Mouse (Mus musculus) midbrain, embryonic 11.5 days (tissue): Measurements from ENCODE around the gene Tomm7. TPM values are rescaled to one million over a fixed set of nuclear protein-coding genes. Genes with fewer than 3 reads are reported as not detected.

Experiments used
- ATAC-seq: fragments of 200-750 bp; cut with Nextera tagmentation; 2 replicates; pipeline ENCODE4 v1.8.0; 2017; ENCODE audit warnings: moderate TSS enrichment, moderate library complexity; ENCODE audit not compliant: low FRiP score
- DNase-seq: peaks from one replicate; pipeline ENCODE4 v3.0.0; 2015; ENCODE audit warnings: low spot score; ENCODE audit errors: missing footprints
- H3K27ac ChIP-seq: fragments of 300-500 bp; sonication (generic); 2 replicates; pipeline ENCODE4 v1.5.1; 2014; ENCODE audit warnings: low read depth, low read length
- H3K27me3 ChIP-seq: fragments of 300-500 bp; sonication (generic); 2 replicates; pipeline ENCODE4 v1.6.1; 2014; ENCODE audit warnings: mild to moderate bottlenecking, low read length, moderate library complexity, mixed read lengths; ENCODE audit not compliant: control insufficient read depth, insufficient read depth
- H3K36me3 ChIP-seq: fragments of 300-500 bp; sonication (generic); 2 replicates; pipeline ENCODE4 v1.6.1; 2014; ENCODE audit warnings: mild to moderate bottlenecking, low read length, moderate library complexity, mixed read lengths; ENCODE audit not compliant: control insufficient read depth, insufficient read depth
- H3K4me1 ChIP-seq: fragments of 300-500 bp; sonication (generic); 2 replicates; pipeline ENCODE4 v1.6.1; 2014; ENCODE audit warnings: low read length; ENCODE audit not compliant: control insufficient read depth, insufficient read depth
- H3K4me2 ChIP-seq: fragments of 300-500 bp; sonication (generic); 2 replicates; pipeline ENCODE4 v1.6.1; 2014; ENCODE audit warnings: mild to moderate bottlenecking, moderate library complexity
- H3K4me3 ChIP-seq: fragments of 300-500 bp; sonication (generic); 2 replicates; pipeline ENCODE4 v1.5.1; 2014; ENCODE audit warnings: low read depth, low read length
- H3K9ac ChIP-seq: fragments of 300-500 bp; sonication (generic); 2 replicates; pipeline ENCODE4 v1.6.1; 2014; ENCODE audit warnings: low read length
- H3K9me3 ChIP-seq: fragments of 300-500 bp; sonication (generic); 2 replicates; pipeline ENCODE4 v1.6.1; 2016; ENCODE audit warnings: low read length; ENCODE audit not compliant: control insufficient read depth
- WGBS: fragments of 180-500 bp; shearing (Covaris S2); extraction: QIAGEN DNeasy Blood & Tissue Kit; methylation state at CpG from one replicate; pipeline ENCODE4 v1.1.7; 2014; 5-methylcytosine and 5-hydroxymethylcytosine counted together
- polyA plus RNA-seq: library from polyadenylated mRNA; unstranded; fragments of >200 nt; fragmentation: Nextera tagmentation; extraction: Ambion mirVana; gene quantifications from 2 replicates; pipeline ENCODE4 v1.2.1, GENCODE M21; 2014

Gene Tomm7
- polyA plus RNA-seq, 1 experiment from 2014 or later, result 132 TPM

GRCm38 (mm10) chr5:23864054-23864965, 20.3 kb upstream of the Tomm7 start:
- ATAC-seq (no peak), DNase-seq (no peak)
- no peak overlapping the region for H3K4me3 ChIP-seq
- no peaks in the 10 kb centered on the region for H3K27me3 ChIP-seq
- no peak overlapping the region for H3K4me2 ChIP-seq
- H3K4me1 ChIP-seq, result no peaks in the 10 kb centered on the region
- H3K9ac ChIP-seq, result no peak overlapping the region
- no peak overlapping the region for H3K27ac ChIP-seq
- H3K9me3 ChIP-seq, result no peaks in the 10 kb centered on the region
- no peaks in the 10 kb centered on the region for H3K36me3 ChIP-seq
- WGBS, result 92% methylated on average over 13 of the region's 13 CpGs

GRCm38 (mm10) chr5:23863166-23864053, 19.4 kb upstream of the Tomm7 start:
- Histone ChIP-seq H3K36me3 (no peaks in the 10 kb centered on the region), H3K9me3 (no peaks in the 10 kb centered on the region)

GRCm38 (mm10) chr5:23862291-23862690, 18.3 kb upstream of the Tomm7 start:
- ATAC-seq (no peak), DNase-seq (no peak)
- Histone ChIP-seq H3K9ac (no peak overlapping the region), H3K27ac (no peak overlapping the region), H3K4me1 (no peaks in the 10 kb centered on the region), H3K27me3 (no peaks in the 10 kb centered on the region), H3K36me3 (no peaks in the 10 kb centered on the region), H3K4me3 (no peak overlapping the region), H3K9me3 (no peaks in the 10 kb centered on the region), H3K4me2 (no peak overlapping the region)
- WGBS, result 88% methylated on average over 5 of the region's 5 CpGs

More at GRCm38 (mm10) chr5:23863166-23864053, 19.4 kb upstream of the Tomm7 start:
- ATAC-seq (no peak), DNase-seq (no peak)
- Histone ChIP-seq H3K9ac (no peak overlapping the region), H3K27me3 (no peaks in the 10 kb centered on the region), H3K4me2 (no peak overlapping the region), H3K4me1 (no peaks in the 10 kb centered on the region), H3K27ac (no peak overlapping the region), H3K4me3 (no peak overlapping the region)
- 81% methylated on average over 6 of the region's 7 CpGs for WGBS

GRCm38 (mm10) chr5:23861721-23862120, 17.8 kb upstream of the Tomm7 start:
- Histone ChIP-seq H3K27ac (no peak overlapping the region), H3K27me3 (no peaks in the 10 kb centered on the region), H3K9me3 (no peaks in the 10 kb centered on the region), H3K4me3 (no peak overlapping the region), H3K9ac (no peak overlapping the region), H3K4me2 (no peak overlapping the region), H3K36me3 (peaks cover under 1% of the 10 kb centered on the region; the same call in 1 of the 2 replicates), H3K4me1 (no peaks in the 10 kb centered on the region)
- 90% methylated on average over 9 of the region's 9 CpGs for WGBS
- ATAC-seq, result no peak
- no peak for DNase-seq

- no peak overlapping the region for H3K27ac ChIP-seq
- H3K4me1 ChIP-seq, result no peaks in the 10 kb centered on the region
- DNase-seq (no peak), ATAC-seq (no peak)
- H3K4me3 ChIP-seq, result no peak overlapping the region
- no peaks in the 10 kb centered on the region for H3K9me3 ChIP-seq
- WGBS, result 84% methylated on average over 5 of the region's 5 CpGs
- no peak overlapping the region for H3K9ac ChIP-seq
- no peaks in the 10 kb centered on the region for H3K27me3 ChIP-seq
- peaks cover 15% of the 10 kb centered on the region for H3K36me3 ChIP-seq
- H3K4me2 ChIP-seq, result no peak overlapping the region
Observed at GRCm38 (mm10) chr5:23859896-23860295, 15.9 kb upstream of the Tomm7 start.

- H3K27ac ChIP-seq, result no peak overlapping the region
- no peak for DNase-seq
- WGBS, result 96% methylated on average over 1 of the region's 1 CpGs
- H3K4me2 ChIP-seq, result no peak overlapping the region
- no peak overlapping the region for H3K4me3 ChIP-seq
- H3K36me3 ChIP-seq, result peaks cover 17% of the 10 kb centered on the region
- H3K9ac ChIP-seq, result no peak overlapping the region
- H3K4me1 ChIP-seq, result no peaks in the 10 kb centered on the region
- no peaks in the 10 kb centered on the region for H3K27me3 ChIP-seq
- ATAC-seq, result no peak
- no peaks in the 10 kb centered on the region for H3K9me3 ChIP-seq
Observed at GRCm38 (mm10) chr5:23859087-23859718, 15.2 kb upstream of the Tomm7 start.

GRCm38 (mm10) chr5:23858643-23859042, 14.7 kb upstream of the Tomm7 start:
- WGBS, result 86% methylated on average over 7 of the region's 7 CpGs
- no peak overlapping the region for H3K9ac ChIP-seq
- H3K36me3 ChIP-seq, result peaks cover 20% of the 10 kb centered on the region
- no peak overlapping the region for H3K4me2 ChIP-seq
- no peak overlapping the region for H3K27ac ChIP-seq
- no peak for ATAC-seq
- H3K4me3 ChIP-seq, result no peak overlapping the region
- H3K27me3 ChIP-seq, result no peaks in the 10 kb centered on the region
- DNase-seq, result no peak
- H3K9me3 ChIP-seq, result no peaks in the 10 kb centered on the region
- H3K4me1 ChIP-seq, result no peaks in the 10 kb centered on the region

GRCm38 (mm10) chr5:23858001-23858400, 14.0 kb upstream of the Tomm7 start:
- 86% methylated on average over 3 of the region's 3 CpGs for WGBS
- DNase-seq (no peak), ATAC-seq (no peak)
- Histone ChIP-seq H3K4me1 (no peaks in the 10 kb centered on the region), H3K9me3 (no peaks in the 10 kb centered on the region), H3K27ac (no peak overlapping the region), H3K4me2 (no peak overlapping the region), H3K27me3 (no peaks in the 10 kb centered on the region), H3K36me3 (peaks cover 23% of the 10 kb centered on the region), H3K9ac (no peak overlapping the region), H3K4me3 (no peak overlapping the region)
